Mouse (Mus musculus) testis, postnatal 10 days (tissue): ENCODE measurements around the gene Kifc1.
A peak's percentile ranks its signal among the peaks of the same experiment; 100 is the strongest.

Source experiments
- DNase-seq: peaks from one replicate; pipeline ENCODE4 v3.0.0; 2021; ENCODE audit warnings: low spot score

Gene Kifc1

GRCm38 (mm10) chr17:33851331-33851730 lies 39.1 kb downstream of the Kifc1 start:
- no peak for DNase-seq

- no peak for DNase-seq
Observed at GRCm38 (mm10) chr17:33848139-33848538, 42.3 kb downstream of the Kifc1 start.

GRCm38 (mm10) chr17:33844196-33844595 lies 46.3 kb downstream of the Kifc1 start:
- no peak for DNase-seq

- DNase-seq, result peak; percentile 93
Observed at GRCm38 (mm10) chr17:33842966-33843795, 47.3 kb downstream of the Kifc1 start, which contains the start of gene Cd320. Gene Cd320 (plus strand): TSS chr17:33843091.

GRCm38 (mm10) chr17:33829561-33829960 lies 60.9 kb downstream of the Kifc1 start:
- no peak for DNase-seq

- DNase-seq, result no peak
Observed at GRCm38 (mm10) chr17:33828892-33829291, 61.6 kb downstream of the Kifc1 start.

- peak; percentile 76 for DNase-seq
Observed at GRCm38 (mm10) chr17:33826850-33827249, 63.6 kb downstream of the Kifc1 start.
